Mouse (Mus musculus): ENCODE measurements around the gene Myh6.
"Not testable (repeated sequence)": the region's sequence is repeated elsewhere in the genome, so short reads cannot be mapped to it uniquely, and the experiment has no call there.

Gene Myh6

GRCm38 (mm10) chr14:54994869-54995186, 28.1 kb upstream of the Myh6 start:
- DNase-seq (ENCODE audit: low read depth, low spot score): no peak

GRCm38 (mm10) chr14:54994136-54994868, 27.6 kb upstream of the Myh6 start, which contains the start of gene Myh7:
Gene Myh7 (minus strand): TSS chr14:54994626.
- no peak for DNase-seq (ENCODE audit: low read depth, low spot score)

- DNase-seq (ENCODE audit: low read depth, low spot score): no peak
Measured at GRCm38 (mm10) chr14:54993636-54994035, 26.9 kb upstream of the Myh6 start.

- DNase-seq (ENCODE audit: low read depth, low spot score): no peak
Measured at GRCm38 (mm10) chr14:54992196-54992595, 25.5 kb upstream of the Myh6 start.

- DNase-seq (ENCODE audit: low read depth, low spot score): no peak
Measured at GRCm38 (mm10) chr14:54989886-54990441, 23.2 kb upstream of the Myh6 start.

- no peak for DNase-seq (ENCODE audit: low read depth, low spot score)
Measured at GRCm38 (mm10) chr14:54988882-54989281, 22.2 kb upstream of the Myh6 start.

GRCm38 (mm10) chr14:54988350-54988874, 21.7 kb upstream of the Myh6 start:
- DNase-seq (ENCODE audit: low read depth, low spot score): not testable (repeated sequence)

GRCm38 (mm10) chr14:54981934-54982333, 15.2 kb upstream of the Myh6 start:
- DNase-seq (ENCODE audit: low read depth, low spot score): no peak

- DNase-seq (ENCODE audit: low read depth, low spot score): no peak
Measured at GRCm38 (mm10) chr14:54978664-54979063, 11.9 kb upstream of the Myh6 start.

GRCm38 (mm10) chr14:54976633-54977032, 9.9 kb upstream of the Myh6 start, which contains the start of gene Gm17428:
Gene Gm17428 (plus strand): TSS chr14:54976933.
- no peak for DNase-seq (ENCODE audit: low read depth, low spot score)

- DNase-seq (ENCODE audit: low read depth, low spot score): no peak
Measured at GRCm38 (mm10) chr14:54974068-54974791, 7.5 kb upstream of the Myh6 start.

- DNase-seq (ENCODE audit: low read depth, low spot score): not testable (repeated sequence)
Measured at GRCm38 (mm10) chr14:54972786-54973185, 6.1 kb upstream of the Myh6 start.

GRCm38 (mm10) chr14:54968344-54968743, 1.6 kb upstream of the Myh6 start:
- DNase-seq (ENCODE audit: low read depth, low spot score): no peak

GRCm38 (mm10) chr14:54967874-54968273, 1.1 kb upstream of the Myh6 start:
- DNase-seq (ENCODE audit: low read depth, low spot score): no peak

- DNase-seq (ENCODE audit: low read depth, low spot score): no peak
Measured at GRCm38 (mm10) chr14:54965631-54966030, 1.1 kb downstream of the Myh6 start.

- DNase-seq (ENCODE audit: low read depth, low spot score): no peak
Measured at GRCm38 (mm10) chr14:54965044-54965443, 1.7 kb downstream of the Myh6 start.

- no peak for DNase-seq (ENCODE audit: low read depth, low spot score)
Measured at GRCm38 (mm10) chr14:54963727-54964126, 3.0 kb downstream of the Myh6 start.

GRCm38 (mm10) chr14:54962714-54963113, 4.0 kb downstream of the Myh6 start:
- no peak for DNase-seq (ENCODE audit: low read depth, low spot score)

GRCm38 (mm10) chr14:54961487-54961886, 5.2 kb downstream of the Myh6 start:
- no peak for DNase-seq (ENCODE audit: low read depth, low spot score)

GRCm38 (mm10) chr14:54960769-54961168, 6.0 kb downstream of the Myh6 start:
- no peak for DNase-seq (ENCODE audit: low read depth, low spot score)

- not testable (repeated sequence) for DNase-seq (ENCODE audit: low read depth, low spot score)
Measured at GRCm38 (mm10) chr14:54959853-54960613, 6.7 kb downstream of the Myh6 start.

GRCm38 (mm10) chr14:54959197-54959596, 7.5 kb downstream of the Myh6 start:
- no peak for DNase-seq (ENCODE audit: low read depth, low spot score)
